Mouse (Mus musculus) neural tube, embryonic 13.5 days (tissue): Measurements from ENCODE around the gene Brdt. TPM values are rescaled to one million over a fixed set of nuclear protein-coding genes. Genes with fewer than 3 reads are reported as not detected.

Experiments used
- polyA plus RNA-seq: library from polyadenylated mRNA; unstranded; fragments of >200 nt; fragmentation: Nextera tagmentation; extraction: Ambion mirVana; gene quantifications from 2 replicates; pipeline ENCODE4 v1.2.1, GENCODE M21; 2015

Gene Brdt
- polyA plus RNA-seq, 1 experiment from 2014 or later, result 2.6 TPM

Other genes with a start within 250 kb of the Brdt start
- 6.9 and 7.8 TPM in 2 replicates for gene Tgfbr3, start 41.5 kb upstream of the Brdt start, polyA plus RNA-seq
- 2.8 and 3.0 TPM in 2 replicates for gene Ephx4, start 71.6 kb downstream of the Brdt start, polyA plus RNA-seq
- gene Lpcat2b, start 100.4 kb downstream of the Brdt start, polyA plus RNA-seq, result not detected in 2 replicates
- gene Btbd8, start 106.8 kb downstream of the Brdt start, polyA plus RNA-seq, result 11.0 and 12.7 TPM in 2 replicates
- gene Gm42669, start 176.5 kb downstream of the Brdt start, polyA plus RNA-seq, result 0.47 and 0.60 TPM in 2 replicates
- 0.08 and 0.17 TPM in 2 replicates for gene 1700028K03Rik, start 203.6 kb downstream of the Brdt start, polyA plus RNA-seq